Comparison of ENCODE assay signal across 13 mouse cellular contexts in the genomic region with DNA sequence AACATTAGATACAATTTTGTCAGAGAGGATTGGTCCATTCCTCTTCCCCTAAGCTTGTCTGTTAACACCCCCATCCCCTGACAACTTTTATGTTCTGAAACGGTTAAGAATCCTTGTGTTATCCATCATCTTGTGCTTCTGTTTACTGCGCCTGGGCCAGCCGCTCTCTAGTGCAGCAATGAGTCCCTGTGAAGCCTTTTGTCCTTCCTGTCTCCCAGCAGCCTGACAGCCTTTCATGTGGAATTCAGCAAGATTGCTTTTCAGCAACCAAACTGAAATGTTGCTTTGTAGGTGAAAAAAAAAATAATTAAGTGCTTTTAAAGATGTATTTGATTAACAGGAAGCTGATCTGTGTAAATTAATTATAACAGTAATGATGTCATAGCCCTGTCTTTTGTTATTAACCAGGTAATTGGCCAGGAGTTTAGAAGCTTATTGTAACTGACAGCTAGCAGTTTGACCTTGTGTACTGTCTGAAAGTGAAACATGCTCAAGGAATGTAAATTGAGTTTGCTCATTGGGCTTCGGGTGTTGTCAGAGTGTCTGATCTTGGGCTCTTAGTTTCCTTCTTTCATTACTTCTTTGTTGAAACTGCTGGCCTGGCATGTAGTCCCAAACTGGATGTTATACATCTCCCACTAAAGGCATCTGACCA. TPM values are rescaled to one million over a fixed set of nuclear protein-coding genes. Genes with fewer than 3 reads are reported as not detected.
DNase-seq lines count a peak whose midpoint lies in the region; ATAC-seq and TF ChIP-seq lines count a peak whose summit lies in the region.
"Had no signal": no experiment of that assay in that cellular context is flagged by ENCODE, and none has a peak within 500 bp of the region (broad histone marks: within the 10 kb centered on the region; RNA-seq: fewer than 3 reads in every experiment).

No protein-coding gene starts in this region.

- H3K27me3 ChIP-seq in hindbrain, embryonic 11.5 days (ENCODE audit: control insufficient read depth, insufficient read depth, low read length): no peaks in the 10 kb centered on the region
- no peaks in the 10 kb centered on the region for H3K27me3 ChIP-seq in neural tube, embryonic 15.5 days (replicated peaks)
- H3K27me3 ChIP-seq: embryonic facial prominence, embryonic 12.5 days; liver, embryonic 12.5 days had no signal

- WGBS in hindbrain, embryonic 11.5 days: 27% methylated on average over 4 of the region's 4 CpGs
- 13% methylated on average over 4 of the region's 4 CpGs for WGBS in neural tube, embryonic 15.5 days

- H3K4me2 ChIP-seq in hindbrain, embryonic 11.5 days (replicated peaks; ENCODE audit: low read depth, low read length): no peak overlapping the region
- no peak overlapping the region for H3K4me2 ChIP-seq in neural tube, embryonic 15.5 days
- H3K4me2 ChIP-seq: embryonic facial prominence, embryonic 12.5 days; liver, embryonic 12.5 days had no signal

- ATAC-seq in hindbrain, embryonic 11.5 days (ENCODE audit: low FRiP score): no peak
- ATAC-seq in neural tube, embryonic 15.5 days (ENCODE audit: low FRiP score): no peak
- ATAC-seq: intestine, embryonic 16.5 days; liver, embryonic 12.5 days had no signal

- no peaks in the 10 kb centered on the region for H3K36me3 ChIP-seq in hindbrain, embryonic 11.5 days (ENCODE audit: control insufficient read depth, insufficient read depth, low read length)
- no peaks in the 10 kb centered on the region for H3K36me3 ChIP-seq in neural tube, embryonic 15.5 days
- H3K36me3 ChIP-seq: embryonic facial prominence, embryonic 12.5 days; liver, embryonic 12.5 days had no signal

- H3K9me3 ChIP-seq in hindbrain, embryonic 11.5 days (ENCODE audit: control insufficient read depth, low read length): no peaks in the 10 kb centered on the region
- no peaks in the 10 kb centered on the region for H3K9me3 ChIP-seq in neural tube, embryonic 15.5 days (replicated peaks)
- H3K9me3 ChIP-seq: embryonic facial prominence, embryonic 12.5 days; liver, embryonic 12.5 days had no signal

- H3K4me1 ChIP-seq in hindbrain, embryonic 11.5 days (replicated peaks; ENCODE audit: control insufficient read depth, insufficient read depth, low read length): no peaks in the 10 kb centered on the region; the same call in 1 of the 2 replicates
- H3K4me1 ChIP-seq in neural tube, embryonic 15.5 days: peaks cover 25% of the 10 kb centered on the region

- no peak overlapping the region for H3K9ac ChIP-seq in hindbrain, embryonic 11.5 days (ENCODE audit: low read depth, low read length)
- H3K9ac ChIP-seq in neural tube, embryonic 15.5 days (replicated peaks): no peak overlapping the region
- H3K9ac ChIP-seq: embryonic facial prominence, embryonic 12.5 days; liver, embryonic 12.5 days had no signal

- TF ChIP-seq CTCF in brain, embryonic 14.5 days (IDR thresholded peaks at IDR 0.05; ENCODE audit: borderline replicate concordance, extremely low read depth, insufficient read depth, insufficient read length): no peak

- no peak overlapping the region for H3K4me3 ChIP-seq in hindbrain, embryonic 11.5 days (ENCODE audit: low read depth, low read length)
- H3K4me3 ChIP-seq in neural tube, embryonic 15.5 days (replicated peaks): no peak overlapping the region
- H3K4me3 ChIP-seq: embryonic facial prominence, embryonic 12.5 days; liver, embryonic 12.5 days had no signal

- peak overlapping the region; percentile 19; the same call in 1 of the 2 replicates for H3K27ac ChIP-seq in hindbrain, embryonic 11.5 days (ENCODE audit: low read depth, low read length)
- 0 out of 2 replicates have a peak overlapping the region, but pooled peaks have one; percentile 13 for H3K27ac ChIP-seq in neural tube, embryonic 15.5 days (replicated peaks)
- H3K27ac ChIP-seq: embryonic facial prominence, embryonic 12.5 days; liver, embryonic 12.5 days had no signal

- peak; percentile 35 for DNase-seq in kidney, adult 9 months
- no peak for DNase-seq in kidney, postnatal 10 days
- DNase-seq in brain, embryonic 14.5 days (ENCODE audit: low read depth): peak; percentile 83
- DNase-seq in hindbrain, embryonic 11.5 days (ENCODE audit: low spot score): peak; percentile 25
- DNase-seq in spleen, postnatal 10 days (ENCODE audit: low spot score in 2 of 2): no peak
- no peak for DNase-seq in ovary, postnatal 36 days (ENCODE audit: low spot score)
- no peak for DNase-seq in testis, postnatal 14 days (ENCODE audit: low spot score)
- DNase-seq: cerebellum, adult 18-20 months; lung, postnatal 14 days had no signal

- no peak for TF ChIP-seq POLR2A in brain, embryonic 14.5 days (IDR thresholded peaks at IDR 0.05; ENCODE audit: borderline replicate concordance, extremely low read depth, insufficient read depth, insufficient read length, poor library complexity, severe bottlenecking)

RNA-seq across cellular contexts. Expression of a gene that starts 8.0 kb away (rescaled TPM):
- 4.5 and 6.3 TPM in 2 replicates for polyA plus RNA-seq in brain, embryonic 14.5 days (2012; rRNA removed)
- polyA plus RNA-seq in hindbrain, embryonic 11.5 days (2014; fragmentation: Nextera tagmentation; extraction: Ambion mirVana): 7.1 and 7.3 TPM in 2 replicates
- 4.1 and 4.7 TPM in 2 replicates for polyA plus RNA-seq in neural tube, embryonic 15.5 days (2015; fragmentation: Nextera tagmentation; extraction: Ambion mirVana)

RNA-seq across cellular contexts. Expression of a gene that starts 33.0 kb away (rescaled TPM):
- polyA plus RNA-seq in brain, embryonic 14.5 days (2012; rRNA removed): 11.8 and 17.6 TPM in 2 replicates
- polyA plus RNA-seq in hindbrain, embryonic 11.5 days (2014; fragmentation: Nextera tagmentation; extraction: Ambion mirVana): 7.4 and 8.7 TPM in 2 replicates
- polyA plus RNA-seq in neural tube, embryonic 15.5 days (2015; fragmentation: Nextera tagmentation; extraction: Ambion mirVana): 7.5 and 8.1 TPM in 2 replicates

Comparison
In these comparisons a context has a peak if more than half of its experiments do, and no peak if none do; other contexts are left out.
1. DNase-seq: peak in kidney, adult 9 months (single experiment), brain, embryonic 14.5 days (single experiment) and hindbrain, embryonic 11.5 days (single experiment); none in kidney, postnatal 10 days (single experiment), spleen, postnatal 10 days (0 of 2), ovary, postnatal 36 days (single experiment) and testis, postnatal 14 days (single experiment).